Mouse (Mus musculus) midbrain, embryonic 12.5 days (tissue): ENCODE measurements around the gene Serpinb6a. TPM values are rescaled to one million over a fixed set of nuclear protein-coding genes. Genes with fewer than 3 reads are reported as not detected.

Source experiments
- ATAC-seq: fragments of 200-750 bp; cut with Nextera tagmentation; 2 replicates; pipeline ENCODE4 v1.8.0; 2017; ENCODE audit warnings: low read depth, moderate TSS enrichment, moderate library complexity; ENCODE audit not compliant: low FRiP score
- H3K27ac ChIP-seq: fragments of 300-500 bp; sonication (generic); replicated peaks from 2 replicates; pipeline ENCODE4 v1.5.1; 2016; ENCODE audit warnings: mild to moderate bottlenecking
- H3K27me3 ChIP-seq: fragments of 300-500 bp; sonication (generic); 2 replicates; pipeline ENCODE4 v1.6.1; 2016; ENCODE audit warnings: mild to moderate bottlenecking
- H3K36me3 ChIP-seq: fragments of 300-500 bp; sonication (generic); 2 replicates; pipeline ENCODE4 v1.6.1; 2016
- H3K4me1 ChIP-seq: fragments of 300-500 bp; sonication (generic); 2 replicates; pipeline ENCODE4 v1.6.1; 2016
- H3K4me2 ChIP-seq: fragments of 300-500 bp; sonication (generic); replicated peaks from 2 replicates; pipeline ENCODE4 v1.6.1; 2016; ENCODE audit warnings: mild to moderate bottlenecking, moderate library complexity
- H3K4me3 ChIP-seq: fragments of 300-500 bp; sonication (generic); 2 replicates; pipeline ENCODE4 v1.5.1; 2016; ENCODE audit warnings: mild to moderate bottlenecking
- H3K9ac ChIP-seq: fragments of 300-500 bp; sonication (generic); replicated peaks from 2 replicates; pipeline ENCODE4 v1.6.1; 2016; ENCODE audit warnings: mild to moderate bottlenecking, moderate library complexity
- H3K9me3 ChIP-seq: fragments of 300-500 bp; sonication (generic); 2 replicates; pipeline ENCODE4 v1.6.1; 2016; ENCODE audit warnings: mild to moderate bottlenecking
- WGBS: fragments of 180-500 bp; shearing (Covaris S2); methylation state at CpG from one replicate; pipeline ENCODE4 v1.1.7; 2016; 5-methylcytosine and 5-hydroxymethylcytosine counted together
- polyA plus RNA-seq: library from polyadenylated mRNA; unstranded; fragments of >200 nt; fragmentation: Nextera tagmentation; extraction: Ambion mirVana; gene quantifications from 2 replicates; pipeline ENCODE4 v1.2.1, GENCODE M21; 2016

Serpinb6a gene
- polyA plus RNA-seq, 1 experiment from 2014 or later, result 40.1 TPM

GRCm38 (mm10) chr13:33966025-33966412 lies 36.6 kb downstream of the Serpinb6a start:
- Histone ChIP-seq H3K4me2 (no peak overlapping the region), H3K27me3 (no peaks in the 10 kb centered on the region), H3K9me3 (no peaks in the 10 kb centered on the region), H3K4me1 (0 out of 2 replicates have a peak, but pooled peaks cover 6% of the 10 kb centered on the region), H3K4me3 (no peak overlapping the region), H3K36me3 (no peaks in the 10 kb centered on the region), H3K9ac (no peak overlapping the region), H3K27ac (no peak overlapping the region)
- no peak for ATAC-seq
- 58% methylated on average over 4 of the region's 4 CpGs for WGBS

DNA sequence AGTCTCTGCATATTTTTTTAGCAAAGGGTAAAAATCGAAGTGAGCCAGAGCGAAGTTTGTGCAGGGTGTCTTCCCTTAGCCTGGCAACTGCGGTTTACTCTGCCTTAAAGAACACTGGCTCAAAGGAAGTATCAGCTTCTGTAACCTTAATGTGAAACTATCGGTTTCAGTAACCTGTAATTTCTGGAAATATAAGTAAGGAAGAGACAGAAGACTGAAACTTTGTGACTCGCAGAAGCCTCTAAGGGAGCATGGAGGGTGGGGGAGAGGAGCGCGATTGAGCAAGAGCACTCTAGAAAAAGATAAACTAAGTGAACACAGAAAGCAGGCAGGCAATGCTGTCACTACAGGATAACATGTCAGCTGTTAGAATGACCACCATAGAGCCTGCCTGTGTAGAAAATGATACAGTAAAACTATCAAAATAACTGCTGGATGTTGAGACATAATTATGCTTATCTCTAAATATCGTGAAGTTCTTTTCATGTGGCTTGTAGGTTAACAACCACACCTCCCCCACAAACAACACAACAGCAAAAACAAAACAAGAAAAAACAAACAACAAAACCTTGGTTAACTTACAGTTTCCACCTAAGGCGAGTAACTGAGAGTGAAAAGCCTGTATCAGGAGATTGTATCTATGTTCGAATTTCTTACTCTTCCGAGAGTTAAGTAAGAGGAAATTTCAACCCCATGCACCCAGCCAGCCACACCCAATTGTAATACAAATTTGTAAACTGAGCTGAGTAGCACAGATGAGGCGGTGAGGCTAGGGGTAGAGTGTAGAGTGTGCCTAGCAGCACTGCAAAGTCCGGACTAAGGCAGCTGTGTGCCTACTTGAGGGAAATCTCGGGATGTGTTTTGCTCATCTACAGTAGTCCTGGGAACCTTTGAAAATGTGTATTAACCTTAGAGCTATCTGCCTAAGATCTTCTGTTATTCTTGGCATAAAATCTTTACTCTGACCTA lies 37.3 kb downstream of the Serpinb6a start:
- Histone ChIP-seq H3K9ac (peak overlapping the region; percentile 63), H3K4me1 (0 out of 2 replicates have a peak, but pooled peaks cover 6% of the 10 kb centered on the region), H3K27me3 (no peaks in the 10 kb centered on the region)

DNA sequence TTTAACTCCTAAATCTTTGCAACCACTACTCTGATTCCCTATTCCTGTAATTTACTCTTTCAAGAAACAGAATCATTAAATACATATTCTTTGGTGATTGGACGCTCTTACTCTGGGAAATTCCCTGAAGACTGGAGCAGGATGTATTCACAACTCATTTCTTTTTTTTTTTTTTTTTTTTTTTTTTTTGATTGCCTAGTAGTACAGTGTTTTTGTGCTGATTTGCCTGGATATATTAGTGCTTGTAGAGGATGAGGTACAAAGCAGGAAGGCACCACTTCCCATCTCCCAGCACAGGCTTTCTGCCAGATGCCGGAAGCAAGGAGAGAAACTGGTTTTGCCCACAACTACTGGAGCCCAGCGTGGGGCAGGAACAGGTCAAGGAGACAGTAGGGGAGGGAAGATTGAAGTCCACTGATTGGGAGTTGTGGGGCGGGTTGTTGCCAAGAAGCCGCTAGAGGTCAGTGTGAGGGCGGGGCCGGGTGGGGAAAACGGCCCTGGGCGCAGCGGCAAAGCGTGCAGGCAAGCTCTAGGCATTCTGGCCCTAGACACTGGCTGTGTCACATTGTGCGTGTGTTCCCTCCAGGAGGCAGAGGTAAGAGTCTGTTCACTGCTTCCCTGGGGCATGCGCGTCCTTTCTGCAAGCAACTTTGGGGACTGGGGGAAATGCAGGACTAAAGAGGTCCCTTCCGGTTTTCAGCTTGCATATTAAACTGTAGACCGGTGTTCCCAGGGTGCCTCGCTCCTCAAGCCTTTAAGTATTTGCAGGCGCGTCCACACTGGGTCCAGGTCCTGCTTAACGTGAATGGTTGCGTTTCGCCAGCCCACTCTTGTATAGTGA lies 38.2 kb downstream of the Serpinb6a start, which contains the start of gene Nqo2:
TSS of gene Nqo2 (plus strand) at position 482 of the 841 bp plus-strand sequence.
- Histone ChIP-seq H3K4me3 (peak within 1 kb of the TSS; percentile 58), H3K9ac (peak within 1 kb of the TSS; percentile 63), H3K4me2 (peak within 1 kb of the TSS; percentile 69), H3K36me3 (no peaks in the 10 kb centered on the region), H3K27me3 (no peaks in the 10 kb centered on the region), H3K4me1 (0 out of 2 replicates have a peak, but pooled peaks cover 6% of the 10 kb centered on the region), H3K27ac (peak within 1 kb of the TSS; percentile 73), H3K9me3 (no peaks in the 10 kb centered on the region)
- WGBS, result 3% methylated on average over 22 of the region's 22 CpGs
- ATAC-seq, result peak; percentile 90

More for the DNA sequence above, 37.3 kb downstream of the Serpinb6a start:
- H3K9me3 ChIP-seq, result no peaks in the 10 kb centered on the region
- peak overlapping the region; percentile 58 for H3K4me3 ChIP-seq
- ATAC-seq, result 0 out of 2 replicates have a peak, but pooled peaks have one; percentile 7
- peak overlapping the region; percentile 73 for H3K27ac ChIP-seq
- H3K4me2 ChIP-seq, result peak overlapping the region; percentile 69
- WGBS, result 23% methylated on average over 14 of the region's 14 CpGs
- H3K36me3 ChIP-seq, result no peaks in the 10 kb centered on the region

GRCm38 (mm10) chr13:33959771-33960170 lies 42.8 kb downstream of the Serpinb6a start:
- ATAC-seq, result no peak
- no peaks in the 10 kb centered on the region for H3K27me3 ChIP-seq
- H3K9me3 ChIP-seq, result no peaks in the 10 kb centered on the region
- H3K27ac ChIP-seq, result no peak overlapping the region
- H3K4me3 ChIP-seq, result no peak overlapping the region
- 0 out of 2 replicates have a peak, but pooled peaks cover 2% of the 10 kb centered on the region for H3K4me1 ChIP-seq
- WGBS, result 86% methylated on average over 2 of the region's 2 CpGs
- no peak overlapping the region for H3K9ac ChIP-seq
- H3K36me3 ChIP-seq, result no peaks in the 10 kb centered on the region
- H3K4me2 ChIP-seq, result no peak overlapping the region

DNA sequence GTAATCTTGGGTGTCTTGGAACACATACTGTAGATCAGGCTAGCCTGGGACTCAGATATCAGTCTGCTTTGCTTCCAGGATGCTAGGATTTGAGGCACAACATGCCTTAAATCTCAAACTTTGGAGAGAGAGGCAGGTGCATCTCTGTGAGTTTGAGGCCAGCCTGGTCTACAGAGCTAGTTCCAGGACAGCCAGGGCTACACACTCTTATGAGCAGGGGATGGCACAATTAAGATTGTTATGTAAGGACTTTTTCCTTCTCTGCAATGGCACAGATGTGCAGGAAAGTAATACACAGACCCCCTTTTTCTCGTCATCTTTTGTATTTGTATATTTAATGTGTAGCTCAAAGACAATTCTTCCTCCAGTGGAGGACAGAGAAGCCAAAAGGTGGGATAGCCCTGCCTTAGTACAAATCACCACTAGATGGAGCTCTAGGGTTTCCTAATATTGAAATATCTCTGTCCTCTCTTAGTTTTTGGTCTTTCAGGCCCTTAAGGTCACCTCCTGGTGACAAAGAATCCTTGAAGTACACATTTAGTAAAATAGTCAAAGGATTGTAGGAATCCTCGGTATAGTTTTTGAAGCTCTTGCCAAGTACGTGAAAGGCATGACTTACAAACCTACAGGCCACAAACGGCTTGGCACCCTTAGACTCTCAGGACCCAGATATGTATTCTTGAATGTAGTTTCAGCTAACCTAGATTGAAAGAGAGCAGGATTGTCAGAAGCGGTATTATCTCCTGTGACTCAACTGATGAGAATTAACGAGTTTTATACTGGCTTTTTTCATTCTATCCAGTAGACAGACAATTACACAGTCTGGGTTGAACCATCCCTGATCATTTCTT lies 45.8 kb downstream of the Serpinb6a start:
- ATAC-seq, result 0 out of 2 replicates have a peak, but pooled peaks have one; percentile 47
- H3K27ac ChIP-seq, result no peak overlapping the region
- 34% methylated on average over 6 of the region's 6 CpGs for WGBS

GRCm38 (mm10) chr13:33952947-33953346 lies 49.6 kb downstream of the Serpinb6a start:
- Histone ChIP-seq H3K9ac (no peak overlapping the region), H3K4me3 (no peak overlapping the region), H3K36me3 (no peaks in the 10 kb centered on the region), H3K27me3 (no peaks in the 10 kb centered on the region), H3K9me3 (no peaks in the 10 kb centered on the region), H3K4me2 (no peak overlapping the region), H3K4me1 (no peaks in the 10 kb centered on the region), H3K27ac (no peak overlapping the region)
- WGBS, result 82% methylated on average over 2 of the region's 2 CpGs
- no peak for ATAC-seq

More for the DNA sequence above, 45.8 kb downstream of the Serpinb6a start:
- Histone ChIP-seq H3K9me3 (no peaks in the 10 kb centered on the region), H3K27me3 (no peaks in the 10 kb centered on the region), H3K4me1 (no peaks in the 10 kb centered on the region), H3K4me3 (no peak overlapping the region), H3K9ac (0 out of 2 replicates have a peak overlapping the region, but pooled peaks have one; percentile 5), H3K36me3 (no peaks in the 10 kb centered on the region), H3K4me2 (no peak overlapping the region)

- Histone ChIP-seq H3K9me3 (no peaks in the 10 kb centered on the region), H3K27ac (no peak overlapping the region), H3K27me3 (no peaks in the 10 kb centered on the region), H3K4me2 (no peak overlapping the region), H3K9ac (no peak overlapping the region), H3K36me3 (no peaks in the 10 kb centered on the region), H3K4me3 (no peak overlapping the region), H3K4me1 (no peaks in the 10 kb centered on the region)
- WGBS, result 79% methylated on average over 1 of the region's 1 CpGs
- ATAC-seq, result no peak
Observed at GRCm38 (mm10) chr13:33952075-33952449, 50.5 kb downstream of the Serpinb6a start.

DNA sequence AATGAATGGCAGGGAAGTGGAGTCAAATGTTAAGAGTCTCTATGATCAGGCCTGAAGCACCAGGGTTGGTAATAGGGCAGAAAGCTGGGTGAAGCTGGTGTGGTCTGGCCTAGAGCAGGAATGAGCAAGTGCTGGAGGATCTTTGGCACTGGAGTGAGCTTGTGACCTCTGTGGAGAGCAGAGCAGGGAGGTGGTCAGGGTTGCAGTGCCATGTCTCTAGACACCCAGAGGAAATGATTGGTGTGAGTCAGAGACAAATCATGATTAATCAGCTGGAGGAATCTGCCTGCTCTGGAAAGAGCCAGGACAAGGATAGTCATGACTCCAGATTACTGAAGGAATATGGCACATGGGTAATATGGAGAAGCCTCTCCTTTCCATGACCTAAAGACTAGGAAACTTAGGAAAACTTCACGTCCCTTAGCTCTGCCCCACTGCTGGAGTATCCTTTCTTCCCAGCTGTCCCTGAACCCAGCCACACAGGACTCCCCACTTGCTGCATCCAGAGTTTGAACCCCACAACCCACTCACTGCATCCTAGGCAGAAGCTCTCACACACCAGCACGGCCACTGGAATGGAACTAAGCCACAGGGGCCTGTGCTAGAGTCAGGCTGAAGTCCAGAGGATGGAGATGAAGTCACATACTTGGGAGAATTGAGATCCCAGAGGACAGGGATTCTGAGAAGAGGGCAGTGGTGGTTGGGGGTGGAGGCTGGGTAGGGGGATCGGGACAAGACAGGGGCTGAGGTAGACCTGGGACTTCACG lies 51.1 kb downstream of the Serpinb6a start:
- no peak for ATAC-seq
- no peak overlapping the region for H3K4me2 ChIP-seq
- no peaks in the 10 kb centered on the region for H3K27me3 ChIP-seq
- no peak overlapping the region for H3K4me3 ChIP-seq
- WGBS, result 77% methylated on average over 4 of the region's 4 CpGs
- no peaks in the 10 kb centered on the region for H3K36me3 ChIP-seq
- no peak overlapping the region for H3K27ac ChIP-seq
- H3K9ac ChIP-seq, result no peak overlapping the region
- no peaks in the 10 kb centered on the region for H3K4me1 ChIP-seq
- H3K9me3 ChIP-seq, result no peaks in the 10 kb centered on the region

DNA sequence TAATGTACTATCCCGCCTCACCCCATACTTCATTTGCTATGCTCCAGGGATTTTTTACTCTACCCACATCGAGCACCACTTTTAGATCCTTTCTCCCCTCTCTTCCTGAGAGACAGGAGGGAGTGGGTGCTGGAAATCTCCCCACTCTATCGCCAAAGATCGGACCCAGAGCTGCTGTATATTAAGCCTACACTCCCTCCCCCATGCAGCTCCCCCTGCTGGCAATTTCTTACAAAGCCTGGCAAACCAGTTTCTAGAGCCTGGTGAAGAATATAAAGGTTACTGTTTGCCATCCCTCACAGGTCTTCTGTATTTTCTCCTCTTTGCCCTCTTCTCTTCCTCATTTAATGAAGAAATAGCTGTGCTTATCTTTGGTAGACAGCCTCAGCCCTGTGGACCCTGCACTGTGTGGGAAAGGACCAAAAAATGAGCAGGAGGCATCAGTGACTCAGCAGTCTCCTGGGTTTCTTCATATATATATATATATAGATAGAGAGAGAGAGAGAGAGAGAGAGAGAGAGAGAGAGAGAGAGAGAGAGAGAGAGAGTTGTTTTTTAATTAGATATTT lies 60.3 kb downstream of the Serpinb6a start:
- no peak for ATAC-seq
- H3K4me3 ChIP-seq, result no peak overlapping the region
- H3K27me3 ChIP-seq, result no peaks in the 10 kb centered on the region
- no peak overlapping the region for H3K9ac ChIP-seq
- no peaks in the 10 kb centered on the region for H3K36me3 ChIP-seq
- no peaks in the 10 kb centered on the region for H3K9me3 ChIP-seq
- WGBS, result 55% methylated on average over 4 of the region's 4 CpGs
- H3K27ac ChIP-seq, result no peak overlapping the region
- H3K4me2 ChIP-seq, result no peak overlapping the region
- H3K4me1 ChIP-seq, result no peaks in the 10 kb centered on the region

GRCm38 (mm10) chr13:33941288-33941808 lies 61.2 kb downstream of the Serpinb6a start:
- no peaks in the 10 kb centered on the region for H3K27me3 ChIP-seq
- 92% methylated on average over 5 of the region's 5 CpGs for WGBS
- H3K9ac ChIP-seq, result no peak overlapping the region

More at GRCm38 (mm10) chr13:33941288-33941808, 61.2 kb downstream of the Serpinb6a start:
- H3K4me2 ChIP-seq, result no peak overlapping the region
- H3K9me3 ChIP-seq, result no peaks in the 10 kb centered on the region
- no peaks in the 10 kb centered on the region for H3K36me3 ChIP-seq
- H3K27ac ChIP-seq, result no peak overlapping the region
- H3K4me3 ChIP-seq, result no peak overlapping the region
- H3K4me1 ChIP-seq, result no peaks in the 10 kb centered on the region
- no peak for ATAC-seq
